Mouse (Mus musculus) kidney, postnatal 25 days (tissue): ENCODE measurements around the gene Renbp.

Experiments used
- DNase-seq, 2 experiments: peaks; one replicate each; pipeline ENCODE4 v3.0.0; 2021; ENCODE audit warnings: mixed read lengths in 2 of 2

Gene Renbp

GRCm38 (mm10) chrX:73930402-73931062, at the start of gene Renbp:
TSS of gene Renbp (minus strand) at chrX:73930850.
- DNase-seq: peak; percentile 83 to 91

GRCm38 (mm10) chrX:73977783-73978182, 47.1 kb upstream of the Renbp start:
- no peak for DNase-seq

- no peak for DNase-seq
These were observed 45.6 kb upstream of the Renbp start for GRCm38 (mm10) chrX:73976283-73976682.

GRCm38 (mm10) chrX:73972774-73973173, 42.1 kb upstream of the Renbp start:
- no peak for DNase-seq

- no peak for DNase-seq
These were observed 40.1 kb upstream of the Renbp start for GRCm38 (mm10) chrX:73970781-73971180.

- no peak for DNase-seq
These were observed 39.1 kb upstream of the Renbp start for GRCm38 (mm10) chrX:73969729-73970128.

- DNase-seq: no peak
These were observed 38.5 kb upstream of the Renbp start for GRCm38 (mm10) chrX:73969167-73969566.

- peak; percentile 93 to 95 for DNase-seq
These were observed 36.8 kb upstream of the Renbp start for GRCm38 (mm10) chrX:73967177-73968075.

GRCm38 (mm10) chrX:73966248-73967176, 35.9 kb upstream of the Renbp start, which contains the start of gene Hcfc1:
TSS of gene Hcfc1 (minus strand) at chrX:73966357.
- DNase-seq: peak; percentile 93 to 94

GRCm38 (mm10) chrX:73965307-73965706, 34.7 kb upstream of the Renbp start:
- DNase-seq: peak; percentile 52 to 73

GRCm38 (mm10) chrX:73964363-73964762, 33.7 kb upstream of the Renbp start:
- DNase-seq: peak; percentile 9 to 52

- DNase-seq: no peak
These were observed 24.3 kb upstream of the Renbp start for GRCm38 (mm10) chrX:73954988-73955387.

GRCm38 (mm10) chrX:73952603-73953002, 22.0 kb upstream of the Renbp start:
- no peak for DNase-seq

GRCm38 (mm10) chrX:73949341-73949740, 18.7 kb upstream of the Renbp start:
- no peak for DNase-seq

GRCm38 (mm10) chrX:73948647-73949046, 18.0 kb upstream of the Renbp start:
- peak; percentile 49 to 60 for DNase-seq

- DNase-seq: no peak
These were observed 16.2 kb upstream of the Renbp start for GRCm38 (mm10) chrX:73946896-73947295.

- no peak for DNase-seq
These were observed 11.6 kb upstream of the Renbp start for GRCm38 (mm10) chrX:73942294-73942693.

GRCm38 (mm10) chrX:73941860-73942259, 11.2 kb upstream of the Renbp start:
- no peak for DNase-seq

GRCm38 (mm10) chrX:73931871-73932270, 1.2 kb upstream of the Renbp start:
- no peak for DNase-seq

- DNase-seq: no peak
These were observed 8.1 kb downstream of the Renbp start for GRCm38 (mm10) chrX:73922550-73922882.

GRCm38 (mm10) chrX:73921823-73922549, 8.7 kb downstream of the Renbp start, which contains the start of the genes Arhgap4 and Naa10:
TSS of gene Arhgap4 (minus strand) at chrX:73921870.
TSS of gene Naa10 (minus strand) at chrX:73921944.
- peak; percentile 91 to 94 for DNase-seq

GRCm38 (mm10) chrX:73921285-73921822, 9.3 kb downstream of the Renbp start:
- no peak for DNase-seq
